Mouse (Mus musculus): Measurements from ENCODE around the gene Sycp1.

GRCm38 (mm10) chr3:102979550-102980348, 43.8 kb upstream of the Sycp1 start:
- TF ChIP-seq CTCF (IDR thresholded peaks at IDR 0.05; ENCODE audit: low read depth) (no peak), EP300 (IDR thresholded peaks at IDR 0.05; ENCODE audit: low read depth) (no peak)
